Comparison of ENCODE assay signal across 8 mouse cellular contexts in genomic region chr3:123138274-123139003, GRCm38 (mm10).
DNase-seq lines count a peak whose midpoint lies in the region; ATAC-seq and TF ChIP-seq lines count a peak whose summit lies in the region.

No protein-coding gene starts in this region.

- TF ChIP-seq POLR2A in thymus, adult 2 months (IDR thresholded peaks at IDR 0.05; ENCODE audit: control insufficient read depth, extremely low read depth, insufficient read depth, low read length, poor library complexity): no peak

- TF ChIP-seq EP300 in heart, postnatal 0 days (IDR thresholded peaks at IDR 0.05; ENCODE audit: low read depth): no peak

- H3K4me3 ChIP-seq in heart, postnatal 0 days (ENCODE audit: low read depth, low read length): no peak overlapping the region
- H3K4me3 ChIP-seq in lung, embryonic 16.5 days (ENCODE audit: low read length): no peak overlapping the region
- H3K4me3 ChIP-seq in thymus, adult 2 months (ENCODE audit: control insufficient read depth, insufficient read depth, low read length): no peak overlapping the region

- H3K9ac ChIP-seq in heart, postnatal 0 days (replicated peaks; ENCODE audit: low read depth, low read length): no peak overlapping the region
- no peak overlapping the region for H3K9ac ChIP-seq in lung, embryonic 16.5 days (ENCODE audit: low read length)

- no peak for ATAC-seq in heart, postnatal 0 days (ENCODE audit: insufficient read depth, low read depth)
- peak; percentile 91 for ATAC-seq in lung, embryonic 16.5 days (ENCODE audit: low read depth)

- H3K27me3 ChIP-seq in heart, postnatal 0 days (ENCODE audit: control insufficient read depth, insufficient read depth, low read length): no peaks in the 10 kb centered on the region
- no peaks in the 10 kb centered on the region for H3K27me3 ChIP-seq in lung, embryonic 16.5 days (ENCODE audit: control insufficient read depth, insufficient read depth, low read depth, low read length)
- H3K27me3 ChIP-seq in thymus, adult 2 months (ENCODE audit: control insufficient read depth, insufficient read depth, low read length): no peaks in the 10 kb centered on the region

- peaks cover 34% of the 10 kb centered on the region for H3K4me1 ChIP-seq in heart, postnatal 0 days (ENCODE audit: control insufficient read depth, insufficient read depth)
- H3K4me1 ChIP-seq in lung, embryonic 16.5 days (replicated peaks; ENCODE audit: control insufficient read depth, insufficient read depth, low read length): peaks cover 16% of the 10 kb centered on the region
- no peaks in the 10 kb centered on the region for H3K4me1 ChIP-seq in thymus, adult 2 months (replicated peaks; ENCODE audit: control insufficient read depth, insufficient read depth, low read length)

- DNase-seq in left cerebral cortex, postnatal 4 days: peak; percentile 34
- DNase-seq in left cerebral cortex, adult 11 months (ENCODE audit: low spot score): no peak
- peak; percentile 75 for DNase-seq in adrenal gland, postnatal 25 days
- DNase-seq in heart, postnatal 0 days (ENCODE audit: low spot score): no peak
- DNase-seq in thymus, adult 2 months: no peak
- no peak for DNase-seq in layer of hippocampus, postnatal 25 days (ENCODE audit: extremely low spot score in 1 of 2, low spot score in 1 of 2)
- no peak for DNase-seq in layer of hippocampus, adult 11-12 months (ENCODE audit: low spot score)

- intact Hi-C loops in left cerebral cortex, postnatal 4 days (cut with DNase I): no loop called here

- no peaks in the 10 kb centered on the region for H3K9me3 ChIP-seq in heart, postnatal 0 days (replicated peaks; ENCODE audit: control insufficient read depth, low read length)
- H3K9me3 ChIP-seq in lung, embryonic 16.5 days (ENCODE audit: control insufficient read depth, low read length): no peaks in the 10 kb centered on the region

- no peaks in the 10 kb centered on the region for H3K36me3 ChIP-seq in heart, postnatal 0 days (replicated peaks; ENCODE audit: control insufficient read depth, insufficient read depth, low read length)
- H3K36me3 ChIP-seq in lung, embryonic 16.5 days (ENCODE audit: control insufficient read depth, insufficient read depth, low read length): no peaks in the 10 kb centered on the region
- H3K36me3 ChIP-seq in thymus, adult 2 months (ENCODE audit: control insufficient read depth, insufficient read depth, low read length): no peaks in the 10 kb centered on the region

- peak overlapping the region; percentile 52 for H3K27ac ChIP-seq in heart, postnatal 0 days (ENCODE audit: low read depth)
- H3K27ac ChIP-seq in lung, embryonic 16.5 days (ENCODE audit: low read length): peak overlapping the region; percentile 69
- H3K27ac ChIP-seq in thymus, adult 2 months (ENCODE audit: control insufficient read depth, insufficient read depth, low read length): no peak overlapping the region

- no peak overlapping the region for H3K4me2 ChIP-seq in heart, postnatal 0 days (ENCODE audit: low read depth, low read length)
- peak overlapping the region; percentile 40; the same call in 1 of the 2 replicates for H3K4me2 ChIP-seq in lung, embryonic 16.5 days (ENCODE audit: low read depth, low read length)

- no peak for TF ChIP-seq CTCF in heart, postnatal 0 days (IDR thresholded peaks at IDR 0.05; ENCODE audit: low read depth)
- no peak for TF ChIP-seq CTCF in thymus, adult 2 months (IDR thresholded peaks at IDR 0.05; ENCODE audit: borderline replicate concordance, control insufficient read depth, extremely low read depth, insufficient read depth, low read length, poor library complexity)

- WGBS in heart, postnatal 0 days: 48% methylated on average over 6 of the region's 6 CpGs
- 36% methylated on average over 6 of the region's 6 CpGs for WGBS in lung, embryonic 16.5 days
- 88% methylated on average over 6 of the region's 6 CpGs for WGBS in thymus, adult 2 months

Comparison
In these comparisons a context has a peak if more than half of its experiments do, and no peak if none do; other contexts are left out.
1. DNase-seq: peak in left cerebral cortex, postnatal 4 days (single experiment) and adrenal gland, postnatal 25 days (single experiment); none in left cerebral cortex, adult 11 months (single experiment), heart, postnatal 0 days (single experiment), thymus, adult 2 months (single experiment), layer of hippocampus, postnatal 25 days (0 of 2) and layer of hippocampus, adult 11-12 months (single experiment).